Mouse (Mus musculus) cerebellum, adult 2 months (tissue): ENCODE measurements around the gene Irx1. TPM values are rescaled to one million over a fixed set of nuclear protein-coding genes. Genes with fewer than 3 reads are reported as not detected.

Experiments used
- DNase-seq, 2 experiments: peaks; one replicate each; pipeline ENCODE4 v3.0.0; 2021
- H3K27ac ChIP-seq: fragments of 200-500 bp; 2 replicates; pipeline ENCODE4 v1.5.1; 2012; ENCODE audit warnings: low read length, control low read depth, inconsistent platforms; ENCODE audit not compliant: insufficient read depth
- H3K27me3 ChIP-seq: fragments of 200-500 bp; 2 replicates; pipeline ENCODE4 v1.6.1; 2012; ENCODE audit warnings: inconsistent platforms, mild to moderate bottlenecking, low read length, moderate library complexity; ENCODE audit not compliant: control insufficient read depth, insufficient read depth
- H3K4me1 ChIP-seq: fragments of 200-500 bp; 2 replicates; pipeline ENCODE4 v1.6.1; 2011; ENCODE audit warnings: low read length; ENCODE audit not compliant: control insufficient read depth, insufficient read depth
- H3K4me3 ChIP-seq: fragments of 200-500 bp; replicated peaks from 2 replicates; pipeline ENCODE3; 2011; ENCODE audit warnings: mild to moderate bottlenecking, low read depth, low read length, control low read depth; ENCODE audit not compliant: insufficient read depth
- CTCF ChIP-seq: fragments of 200-500 bp; IDR thresholded peaks from 2 replicates; pipeline ENCODE4 v1.5.1; 2011; ENCODE audit warnings: low read depth, mild to moderate bottlenecking, control low read depth, low read length, moderate library complexity, borderline replicate concordance; ENCODE audit not compliant: insufficient read depth
- POLR2A ChIP-seq: fragments of 200-500 bp; IDR thresholded peaks from 2 replicates; pipeline ENCODE4 v1.6.1; 2011; ENCODE audit warnings: low read length, control low read depth, borderline replicate concordance; ENCODE audit not compliant: insufficient read depth
- WGBS: fragments of 180-500 bp; shearing (Covaris S2); methylation state at CpG from one replicate; pipeline ENCODE4 v1.1.7; 2018; 5-methylcytosine and 5-hydroxymethylcytosine counted together
- polyA plus RNA-seq: library from polyadenylated mRNA; depleted of rRNA; stranded (reverse); fragments of >200 nt; gene quantifications from 2 replicates; pipeline ENCODE4 v1.2.3, GENCODE M21; 2012

The Irx1 gene
- polyA plus RNA-seq, 1 experiment, result 21.2 TPM

DNA sequence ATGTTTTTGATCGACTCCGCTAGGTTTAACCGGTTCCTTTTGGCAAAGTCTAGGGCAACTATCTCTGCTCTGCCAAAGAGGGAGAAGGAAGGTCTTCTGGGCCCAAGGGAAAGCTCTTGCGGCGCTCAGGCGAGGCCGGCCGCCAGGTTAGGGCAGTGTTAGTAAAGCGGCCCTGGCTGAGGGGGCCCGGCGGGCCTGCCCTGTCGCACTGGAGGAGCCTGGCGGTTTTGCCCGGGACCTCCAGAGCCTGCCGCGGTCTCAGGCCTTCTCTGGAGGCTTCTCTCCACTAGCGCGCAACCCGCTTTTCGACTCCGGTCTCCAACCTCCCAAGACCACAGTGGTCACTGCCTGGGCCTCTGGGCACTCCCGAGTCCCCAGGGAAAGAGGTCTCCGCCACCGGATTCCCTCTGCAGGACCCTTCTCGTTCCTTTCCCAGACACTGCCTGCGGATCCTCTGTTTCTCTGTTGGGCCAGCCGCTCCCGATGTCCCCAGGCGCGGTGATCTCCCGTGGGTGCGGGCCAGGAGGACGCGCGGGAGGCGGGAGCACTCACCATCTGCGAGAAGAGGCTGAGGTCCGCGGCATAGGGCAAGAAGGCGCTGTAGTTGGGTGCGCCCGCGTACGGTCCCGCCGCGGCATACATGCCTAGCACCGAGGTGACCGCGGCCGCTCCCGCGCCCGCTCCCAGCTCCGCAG, 715 bp downstream of the Irx1 start:
- 1% methylated on average over 54 of the region's 55 CpGs for WGBS
- Histone ChIP-seq H3K27me3 (peaks cover 8% of the 10 kb centered on the region; the same call in 1 of the 2 replicates), H3K27ac (no peak overlapping the region), H3K4me3 (no peak overlapping the region), H3K4me1 (no peaks in the 10 kb centered on the region; the same call in 1 of the 2 replicates)
- TF ChIP-seq POLR2A, result no peak
- no peak for TF ChIP-seq CTCF
- no peak for DNase-seq

DNA sequence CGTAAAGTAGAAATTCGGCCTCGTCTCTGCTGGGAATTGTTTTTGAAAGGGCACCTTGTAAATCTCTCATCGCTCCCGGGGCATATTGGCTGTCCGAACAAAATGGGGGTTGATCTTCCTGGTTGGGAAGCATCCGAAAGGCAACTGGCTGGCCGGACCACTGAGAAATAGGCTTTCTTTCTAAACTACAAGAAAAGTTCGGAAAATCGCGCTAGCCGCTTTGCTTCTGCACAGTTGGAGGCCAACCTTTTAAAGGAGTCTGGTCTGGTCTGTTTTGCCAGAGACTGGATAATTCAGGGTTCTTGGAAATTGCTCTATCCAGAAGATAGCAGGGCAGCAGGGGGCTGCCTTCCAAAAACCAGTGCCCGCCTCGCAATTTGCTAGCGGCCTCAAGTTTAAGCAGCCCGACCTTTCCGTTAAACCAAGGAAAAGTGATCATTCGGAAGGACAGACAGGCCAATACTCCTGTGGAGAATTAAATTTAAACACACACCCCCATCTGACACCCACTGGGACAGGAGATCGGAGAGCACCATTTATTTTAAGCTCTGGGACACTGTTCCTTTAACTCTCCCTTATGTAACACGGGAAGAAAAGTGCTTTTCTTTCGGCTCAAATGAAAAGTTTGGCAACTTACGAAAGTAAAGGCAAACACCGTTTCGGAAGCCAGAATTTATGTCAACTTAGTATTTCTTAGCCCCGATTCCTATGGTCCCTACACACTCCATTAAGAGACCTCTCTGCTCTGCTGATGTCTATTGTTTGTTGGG, 1.4 kb downstream of the Irx1 start:
- Histone ChIP-seq H3K27me3 (peaks cover 8% of the 10 kb centered on the region; the same call in 1 of the 2 replicates), H3K27ac (no peak overlapping the region), H3K4me1 (no peaks in the 10 kb centered on the region; the same call in 1 of the 2 replicates), H3K4me3 (no peak overlapping the region)
- TF ChIP-seq POLR2A, result no peak
- no peak for TF ChIP-seq CTCF
- DNase-seq, result peak; percentile 17 to 21
- WGBS, result 5% methylated on average over 25 of the region's 25 CpGs

DNA sequence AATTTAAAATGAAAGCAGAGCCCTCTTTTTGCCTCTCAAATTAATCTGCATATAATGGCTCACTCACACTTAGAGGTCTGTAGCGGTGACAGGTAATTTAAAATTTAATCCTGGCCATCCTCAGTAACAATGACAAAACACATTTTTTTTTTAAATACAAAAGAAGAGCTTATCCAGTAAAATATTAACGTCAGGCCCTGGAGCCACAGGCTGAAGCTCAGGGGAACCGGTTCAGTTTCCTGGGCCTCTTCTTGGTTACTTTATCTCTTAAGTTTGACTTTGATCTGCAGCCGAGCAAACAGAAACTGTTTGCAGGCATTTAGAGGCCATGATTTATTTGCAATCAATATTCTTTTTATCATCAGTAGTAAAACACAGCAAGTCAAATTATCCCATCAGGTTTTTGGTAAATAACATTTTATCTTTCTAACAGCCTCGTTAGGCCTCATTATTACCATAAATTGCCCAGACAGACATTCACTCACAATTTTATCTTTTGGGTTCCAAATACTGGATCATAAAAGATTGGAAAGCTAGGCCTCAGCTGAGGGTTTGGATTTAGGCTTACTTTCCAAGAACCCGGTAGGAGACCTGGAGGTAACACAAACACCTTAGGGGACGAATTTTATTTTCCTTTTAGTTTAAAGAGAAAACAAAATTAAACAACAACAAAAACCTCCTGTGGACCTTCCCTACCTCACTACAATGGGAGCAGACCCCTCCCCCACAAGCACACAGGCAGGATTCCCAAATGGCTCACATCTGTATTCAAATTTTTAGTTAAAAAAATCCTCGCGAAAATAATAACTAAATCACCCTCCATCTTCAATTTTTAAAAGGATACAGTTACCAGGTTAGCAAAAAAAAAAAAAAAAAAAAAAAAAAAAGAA, 2.4 kb downstream of the Irx1 start:
- TF ChIP-seq CTCF, result no peak
- no peak for TF ChIP-seq POLR2A
- no peaks in the 10 kb centered on the region; the same call in 1 of the 2 replicates for H3K4me1 ChIP-seq
- H3K4me3 ChIP-seq, result no peak overlapping the region
- no peak overlapping the region for H3K27ac ChIP-seq
- WGBS, result 56% methylated on average over 9 of the region's 9 CpGs
- DNase-seq, result no peak
- H3K27me3 ChIP-seq, result peaks cover 8% of the 10 kb centered on the region; the same call in 1 of the 2 replicates

DNA sequence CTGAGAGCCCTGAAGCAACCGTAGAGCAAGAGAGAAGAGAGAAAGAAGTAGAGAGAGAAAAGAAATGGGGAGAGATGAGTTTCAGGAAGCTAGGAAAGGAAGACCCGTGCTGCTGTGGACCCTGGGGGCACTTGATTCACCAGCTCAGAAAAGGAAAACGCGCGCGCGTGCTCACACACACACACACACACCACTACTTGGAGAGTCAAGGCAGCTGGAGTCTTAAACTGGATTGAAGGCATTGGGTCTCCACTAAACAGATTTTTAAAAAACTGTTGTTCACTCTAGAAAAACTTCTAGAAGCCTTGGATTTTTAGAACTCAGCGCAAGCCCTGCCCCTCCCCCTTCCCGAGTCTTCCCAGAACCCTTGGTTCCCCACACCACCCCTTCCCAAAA, 3.2 kb downstream of the Irx1 start:
- no peak overlapping the region for H3K27ac ChIP-seq
- no peak for DNase-seq
- H3K4me1 ChIP-seq, result no peaks in the 10 kb centered on the region; the same call in 1 of the 2 replicates
- WGBS, result 14% methylated on average over 9 of the region's 9 CpGs
- peaks cover 8% of the 10 kb centered on the region; the same call in 1 of the 2 replicates for H3K27me3 ChIP-seq
- H3K4me3 ChIP-seq, result no peak overlapping the region
- TF ChIP-seq POLR2A (no peak), CTCF (no peak)

DNA sequence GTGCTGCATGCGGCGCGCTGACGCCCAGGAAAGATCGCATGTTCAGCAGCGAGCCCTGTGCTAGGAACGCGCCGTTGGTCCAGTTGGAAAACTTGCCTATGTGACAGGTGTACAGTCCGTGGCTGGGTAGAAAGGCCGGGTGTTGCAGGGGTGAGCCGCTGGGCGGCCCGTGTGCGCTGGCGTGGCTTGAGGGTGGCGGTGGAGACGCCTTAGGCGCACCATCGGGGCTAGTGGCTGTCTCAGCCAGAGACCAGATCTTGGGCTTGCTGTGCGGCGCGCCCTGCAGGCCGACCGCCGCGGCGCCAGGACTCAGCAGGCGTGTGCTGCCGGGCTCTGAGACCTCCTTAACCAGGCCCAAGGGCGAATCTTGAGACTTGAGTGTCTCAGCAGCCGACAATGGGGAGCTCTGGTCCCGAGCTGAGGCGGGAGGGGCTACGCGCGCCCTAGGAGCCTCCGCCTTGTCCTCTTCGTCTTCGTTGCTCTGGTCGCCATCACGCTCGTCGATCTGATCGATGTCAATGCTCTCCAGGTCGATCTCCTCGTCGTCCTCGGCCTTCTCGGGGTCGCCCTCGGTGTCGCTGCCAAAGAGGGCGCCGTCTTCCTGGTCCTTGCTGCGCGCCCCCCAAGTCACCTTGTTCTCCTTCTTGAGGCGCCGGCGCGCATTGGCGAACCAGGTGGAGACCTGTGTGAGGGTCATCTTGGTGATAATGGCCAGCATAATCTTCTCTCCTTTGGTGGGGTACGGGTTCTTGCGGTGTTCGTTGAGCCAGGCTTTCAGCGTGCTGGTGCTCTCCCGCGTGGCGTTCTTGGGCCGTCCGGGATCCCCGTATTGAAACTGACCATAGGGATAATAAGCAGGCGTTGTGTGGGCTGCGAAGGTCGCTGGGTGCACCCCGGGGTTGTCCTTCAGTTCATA, 3.9 kb downstream of the Irx1 start:
- H3K4me1 ChIP-seq, result no peaks in the 10 kb centered on the region; the same call in 1 of the 2 replicates
- peaks cover 8% of the 10 kb centered on the region; the same call in 1 of the 2 replicates for H3K27me3 ChIP-seq
- H3K27ac ChIP-seq, result no peak overlapping the region
- DNase-seq, result peak in 1 of 2 experiments; percentile 8
- H3K4me3 ChIP-seq, result no peak overlapping the region
- TF ChIP-seq POLR2A (no peak), CTCF (no peak)
- 5% methylated on average over 76 of the region's 76 CpGs for WGBS

DNA sequence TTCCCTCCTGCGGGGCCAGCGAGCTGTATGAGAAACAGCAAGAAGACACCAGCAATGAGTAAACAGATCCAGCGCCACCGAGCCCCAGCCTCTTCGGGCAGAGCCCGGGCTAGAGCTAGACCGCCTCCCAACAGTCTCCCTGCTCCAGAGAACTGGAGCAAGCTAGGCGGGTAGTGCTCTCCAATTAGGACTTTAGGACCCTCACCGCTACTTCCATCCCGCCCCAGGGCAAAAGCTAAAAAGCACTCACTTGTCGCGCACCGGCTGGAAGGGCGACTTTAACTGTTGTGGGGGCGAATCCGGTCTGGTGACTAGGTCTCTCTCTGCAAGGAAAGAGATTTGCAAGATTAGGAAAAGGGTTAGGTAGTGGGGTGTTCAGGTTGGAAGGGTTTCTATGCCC, 4.9 kb downstream of the Irx1 start:
- no peak overlapping the region for H3K27ac ChIP-seq
- no peak overlapping the region for H3K4me3 ChIP-seq
- H3K4me1 ChIP-seq, result no peaks in the 10 kb centered on the region; the same call in 1 of the 2 replicates
- DNase-seq, result no peak
- H3K27me3 ChIP-seq, result peaks cover 5% of the 10 kb centered on the region; the same call in 1 of the 2 replicates
- TF ChIP-seq POLR2A (no peak), CTCF (no peak)
- 13% methylated on average over 16 of the region's 16 CpGs for WGBS

DNA sequence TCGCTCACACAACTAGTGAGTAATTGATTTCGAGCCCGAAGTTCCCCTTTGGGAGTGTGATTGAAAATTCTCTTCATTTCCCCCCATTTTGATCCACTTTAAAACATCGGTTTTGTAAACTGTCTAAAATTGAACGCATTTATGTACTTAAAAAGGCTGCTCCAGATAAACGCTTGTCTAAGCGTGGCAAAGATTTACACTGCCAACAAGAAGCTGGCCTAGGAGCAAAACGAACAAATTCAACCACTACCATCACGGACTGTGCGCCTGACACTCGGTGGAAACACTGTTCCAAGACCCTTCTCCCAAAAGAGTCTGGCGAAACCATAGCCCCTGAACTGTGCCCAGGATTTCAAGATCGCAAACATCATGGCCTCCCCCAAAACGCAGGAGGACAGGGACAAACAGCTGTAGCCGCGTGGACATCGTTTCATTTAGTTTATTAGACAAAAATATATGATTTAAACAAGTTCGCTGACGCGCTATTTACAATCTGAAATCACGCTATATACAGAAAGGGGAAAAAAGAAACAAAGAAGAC, 5.6 kb downstream of the Irx1 start:
- Histone ChIP-seq H3K4me3 (no peak overlapping the region), H3K27ac (no peak overlapping the region), H3K4me1 (no peaks in the 10 kb centered on the region; the same call in 1 of the 2 replicates), H3K27me3 (peaks cover 2% of the 10 kb centered on the region; the same call in 1 of the 2 replicates)
- WGBS, result 28% methylated on average over 21 of the region's 21 CpGs
- no peak for DNase-seq
- TF ChIP-seq POLR2A (no peak), CTCF (no peak)
